Mouse (Mus musculus): Measurements from ENCODE around the gene Islr.
A peak's percentile ranks its signal among the peaks of the same experiment; 100 is the strongest.
"Not testable (repeated sequence)": the region's sequence is repeated elsewhere in the genome, so short reads cannot be mapped to it uniquely, and the experiment has no call there.

The Islr gene

GRCm38 (mm10) chr9:58203516-58204447 lies at the start of gene Islr, which contains the start of gene Islr2:
Gene Islr (minus strand): TSS chr9:58204306.
Gene Islr2 (minus strand): TSS chr9:58204319.
- DNase-seq, result peak; percentile 16

GRCm38 (mm10) chr9:58253805-58254122 lies 49.7 kb upstream of the Islr start:
- not testable (repeated sequence) for DNase-seq

- peak; percentile 89 for DNase-seq
Observed at GRCm38 (mm10) chr9:58253033-58253804, 49.1 kb upstream of the Islr start, which contains the start of gene Stoml1. Gene Stoml1 (plus strand): TSS chr9:58253164.

- not testable (repeated sequence) for DNase-seq
Observed at GRCm38 (mm10) chr9:58250730-58251129, 46.6 kb upstream of the Islr start.

GRCm38 (mm10) chr9:58250322-58250721 lies 46.2 kb upstream of the Islr start:
- DNase-seq, result no peak

GRCm38 (mm10) chr9:58249592-58250192 lies 45.6 kb upstream of the Islr start, which contains the start of gene Pml:
Gene Pml (minus strand): TSS chr9:58249786.
- peak; percentile 39 for DNase-seq

- DNase-seq, result no peak
Observed at GRCm38 (mm10) chr9:58248746-58249413, 44.8 kb upstream of the Islr start.

GRCm38 (mm10) chr9:58247064-58247759 lies 43.1 kb upstream of the Islr start:
- peak; percentile 72 for DNase-seq

- DNase-seq, result no peak
Observed at GRCm38 (mm10) chr9:58246083-58246591, 42.0 kb upstream of the Islr start.

GRCm38 (mm10) chr9:58243696-58244095 lies 39.6 kb upstream of the Islr start:
- no peak for DNase-seq

- DNase-seq, result no peak
Observed at GRCm38 (mm10) chr9:58242696-58243095, 38.6 kb upstream of the Islr start.

- no peak for DNase-seq
Observed at GRCm38 (mm10) chr9:58241780-58242485, 37.8 kb upstream of the Islr start.

- no peak for DNase-seq
Observed at GRCm38 (mm10) chr9:58234502-58235015, 30.5 kb upstream of the Islr start.

- no peak for DNase-seq
Observed at GRCm38 (mm10) chr9:58232374-58232773, 28.3 kb upstream of the Islr start.

GRCm38 (mm10) chr9:58231746-58232145 lies 27.6 kb upstream of the Islr start:
- DNase-seq, result no peak

- no peak for DNase-seq
Observed at GRCm38 (mm10) chr9:58228777-58229466, 24.8 kb upstream of the Islr start.

- DNase-seq, result peak; percentile 33
Observed at GRCm38 (mm10) chr9:58225915-58226913, 22.1 kb upstream of the Islr start.

GRCm38 (mm10) chr9:58224356-58224755 lies 20.2 kb upstream of the Islr start:
- DNase-seq, result no peak
